Mouse (Mus musculus) ES-Bruce4 (cell line): Measurements from ENCODE around the gene Gm2174. TPM values are rescaled to one million over a fixed set of nuclear protein-coding genes. Genes with fewer than 3 reads are reported as not detected.
A peak's percentile ranks its signal among the peaks of the same experiment; 100 is the strongest.

ENCODE experiments used
- H3K27ac ChIP-seq: 2 replicates; pipeline ENCODE4 v1.5.1; 2012; ENCODE audit warnings: low read length, inconsistent platforms; ENCODE audit not compliant: insufficient read depth
- H3K27me3 ChIP-seq: 2 replicates; pipeline ENCODE4 v1.6.1; 2012; ENCODE audit warnings: mild to moderate bottlenecking, low read length, inconsistent platforms; ENCODE audit not compliant: control insufficient read depth, poor library complexity, insufficient read depth, severe bottlenecking
- H3K36me3 ChIP-seq: 2 replicates; pipeline ENCODE4 v1.6.1; 2012; ENCODE audit warnings: inconsistent platforms, mild to moderate bottlenecking, low read length, moderate library complexity; ENCODE audit not compliant: control insufficient read depth, poor library complexity, insufficient read depth, severe bottlenecking
- H3K4me1 ChIP-seq: one replicate; pipeline ENCODE4 v1.8.1; 2011; ENCODE audit warnings: low read length; ENCODE audit not compliant: control insufficient read depth, insufficient read depth
- H3K4me3 ChIP-seq: 2 replicates; pipeline ENCODE4 v1.5.1; 2011; ENCODE audit warnings: low read depth, mild to moderate bottlenecking, low read length
- H3K9ac ChIP-seq: 2 replicates; pipeline ENCODE4 v1.6.1; 2012; ENCODE audit warnings: low read depth, mild to moderate bottlenecking, inconsistent platforms; ENCODE audit not compliant: poor library complexity, severe bottlenecking
- H3K9me3 ChIP-seq: replicated peaks from 2 replicates; pipeline ENCODE4 v1.6.1; 2012; ENCODE audit warnings: mild to moderate bottlenecking, low read length, inconsistent platforms; ENCODE audit not compliant: control insufficient read depth, poor library complexity, insufficient read depth, severe bottlenecking
- CTCF ChIP-seq: IDR thresholded peaks from one replicate; pipeline ENCODE4 v1.8.1; 2011; ENCODE audit warnings: low read depth, low read length
- EP300 ChIP-seq: IDR thresholded peaks from 2 replicates; pipeline ENCODE4 v1.6.1; 2011; ENCODE audit warnings: low read depth, low read length; ENCODE audit not compliant: insufficient read depth
- POLR2A ChIP-seq: IDR thresholded peaks from one replicate; pipeline ENCODE4 v1.8.1; 2011; ENCODE audit warnings: low read length; ENCODE audit not compliant: insufficient read depth
- polyA plus RNA-seq: library from polyadenylated mRNA; stranded (reverse); fragments of >200 nt; gene quantifications from 2 replicates; pipeline ENCODE4 v1.2.4, GENCODE M21; 2011; ENCODE audit warnings: low read depth; ENCODE audit not compliant: missing spikeins, insufficient read depth, insufficient read length

Gene Gm2174
- polyA plus RNA-seq, 1 experiment, result not detected

DNA sequence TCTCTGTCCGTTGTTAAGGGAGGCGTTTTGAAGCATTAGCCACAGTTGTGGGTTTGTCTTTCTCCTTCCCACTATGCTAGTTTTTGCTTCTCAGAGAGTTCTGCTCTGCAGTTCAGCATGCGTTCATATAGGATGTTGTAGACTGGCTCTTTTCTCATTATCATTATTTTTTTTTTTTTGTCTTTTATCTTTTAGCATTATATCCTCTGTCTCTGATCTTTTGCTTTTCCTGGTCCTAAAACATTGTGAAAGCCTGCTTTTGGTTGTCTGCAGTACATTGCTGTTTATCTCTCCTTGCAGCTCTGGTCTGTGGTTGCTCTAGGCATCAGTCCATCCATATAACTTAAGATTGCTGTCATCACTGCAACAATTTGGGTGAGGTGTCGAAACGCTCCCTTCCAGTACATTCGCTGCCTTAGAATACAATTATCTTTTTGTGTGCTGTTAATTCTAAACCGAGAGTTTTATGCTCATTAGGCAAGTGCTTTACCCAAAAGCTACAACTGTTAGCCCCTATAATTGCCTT is 11.9 kb upstream of the Gm2174 start:
- TF ChIP-seq CTCF (no peak), POLR2A (no peak), EP300 (no peak)
- Histone ChIP-seq H3K36me3 (no peaks in the 10 kb centered on the region), H3K9ac (no peak overlapping the region), H3K27me3 (no peaks in the 10 kb centered on the region), H3K4me3 (no peak overlapping the region), H3K4me1 (no peaks in the 10 kb centered on the region), H3K9me3 (no peaks in the 10 kb centered on the region), H3K27ac (no peak overlapping the region)

GRCm38 (mm10) chrX:56446487-56447428 is 1.0 kb upstream of the Gm2174 start:
- H3K9ac ChIP-seq, result no peak overlapping the region

DNA sequence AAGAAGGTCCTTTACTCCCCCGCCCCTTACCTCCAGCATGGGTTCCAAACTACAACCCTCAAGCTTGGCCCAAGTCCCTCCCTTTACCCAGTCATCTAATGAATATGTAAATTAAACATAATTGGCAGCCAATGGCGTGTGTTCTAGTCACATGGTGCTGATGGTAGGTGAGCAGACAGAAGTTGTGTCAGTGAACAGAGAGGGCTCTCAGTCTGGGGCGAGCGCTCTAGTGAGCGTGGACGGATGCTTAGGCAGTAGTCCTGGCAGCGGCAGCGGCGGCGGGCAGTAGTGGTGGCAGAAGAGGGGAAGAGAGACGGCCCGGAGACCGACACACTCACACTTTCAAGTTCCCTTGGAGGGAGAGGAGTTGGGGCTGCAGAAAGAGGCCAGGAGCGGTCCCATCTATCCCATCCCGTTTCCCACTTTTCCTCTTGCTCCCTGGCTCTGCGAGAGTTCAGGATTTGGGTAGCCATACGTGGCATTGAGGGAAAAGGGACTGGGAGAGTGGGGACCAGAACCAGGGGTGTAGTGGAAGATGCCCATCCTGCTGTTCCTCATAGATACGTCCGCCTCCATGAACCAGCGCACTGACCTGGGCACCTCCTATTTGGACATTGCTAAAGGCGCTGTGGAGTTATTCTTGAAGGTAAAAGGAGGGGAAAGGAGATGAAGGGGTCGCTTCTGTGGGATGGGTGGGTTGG is 7.1 kb downstream of the Gm2174 start, which contains the start of gene Ints6l:
Gene Ints6l (plus strand): TSS at position 187 of the 701 bp plus-strand sequence.
- TF ChIP-seq POLR2A (peak; percentile 64), EP300 (no peak)
- Histone ChIP-seq H3K4me1 (no peaks in the 10 kb centered on the region), H3K27me3 (no peaks in the 10 kb centered on the region), H3K27ac (no peak within 1 kb of the TSS), H3K36me3 (no peaks in the 10 kb centered on the region), H3K9ac (peak within 1 kb of the TSS; percentile 85), H3K4me3 (peak within 1 kb of the TSS; percentile 91), H3K9me3 (no peaks in the 10 kb centered on the region)

More at GRCm38 (mm10) chrX:56446487-56447428, 1.0 kb upstream of the Gm2174 start:
- H3K4me1 ChIP-seq, result no peaks in the 10 kb centered on the region
- H3K27ac ChIP-seq, result no peak overlapping the region
- H3K27me3 ChIP-seq, result no peaks in the 10 kb centered on the region
- TF ChIP-seq POLR2A (no peak), CTCF (no peak), EP300 (no peak)
- no peaks in the 10 kb centered on the region for H3K9me3 ChIP-seq
- H3K4me3 ChIP-seq, result no peak overlapping the region
- H3K36me3 ChIP-seq, result no peaks in the 10 kb centered on the region

DNA sequence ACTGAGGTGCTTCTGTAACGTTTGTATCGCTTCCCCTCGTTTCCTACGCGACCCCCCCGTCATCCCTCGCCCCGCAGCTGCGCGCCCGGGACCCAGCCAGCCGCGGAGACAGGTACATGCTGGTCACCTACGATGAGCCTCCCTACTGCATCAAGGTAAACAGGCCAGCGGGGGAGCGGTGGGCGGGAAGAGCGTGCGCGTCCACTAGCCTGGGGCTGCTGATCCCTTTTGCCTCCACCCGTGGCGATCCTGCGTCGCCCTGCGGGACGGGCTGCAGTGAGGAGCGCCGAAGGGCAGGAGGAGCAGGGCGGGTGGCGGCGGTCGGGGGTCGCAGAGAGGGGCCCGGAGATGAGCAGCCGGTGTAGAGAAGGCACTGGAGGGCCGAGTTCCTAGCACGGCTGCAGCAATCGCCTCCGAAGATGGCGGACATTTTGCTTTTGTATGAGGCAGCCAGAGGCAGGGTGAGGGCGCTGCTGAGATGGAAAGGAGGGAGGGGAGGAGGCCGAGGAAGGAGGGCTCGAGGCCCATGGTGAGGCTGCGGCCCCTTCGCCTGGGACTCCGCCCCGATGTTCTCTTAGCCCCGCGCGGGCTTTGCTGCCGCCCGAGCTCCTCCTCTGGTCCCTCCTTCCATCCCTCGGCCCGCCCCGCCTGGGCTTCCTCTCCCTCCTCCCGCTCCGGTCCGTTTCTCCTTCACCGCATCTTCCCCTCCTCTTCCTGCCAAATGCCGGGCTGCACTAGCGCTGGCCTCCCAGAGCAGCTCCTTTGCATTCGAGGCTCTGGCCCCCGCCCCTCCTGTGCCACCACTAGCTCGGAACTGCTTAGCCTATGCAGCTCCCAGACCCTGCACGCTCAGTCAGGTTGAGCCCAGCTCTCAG is 7.8 kb downstream of the Gm2174 start:
- Histone ChIP-seq H3K4me3 (peak overlapping the region; percentile 91), H3K27ac (peak overlapping the region; percentile 8; the same call in 1 of the 2 replicates), H3K4me1 (no peaks in the 10 kb centered on the region), H3K36me3 (no peaks in the 10 kb centered on the region), H3K9me3 (no peaks in the 10 kb centered on the region), H3K9ac (peak overlapping the region; percentile 85), H3K27me3 (no peaks in the 10 kb centered on the region)
- TF ChIP-seq CTCF (no peak), EP300 (no peak), POLR2A (peak; percentile 31)

- Histone ChIP-seq H3K4me1 (no peaks in the 10 kb centered on the region), H3K36me3 (no peaks in the 10 kb centered on the region), H3K9me3 (no peaks in the 10 kb centered on the region), H3K4me3 (peak overlapping the region; percentile 58; the same call in 1 of the 2 replicates), H3K27ac (peak overlapping the region; percentile 36; the same call in 1 of the 2 replicates), H3K9ac (peak overlapping the region; percentile 9; the same call in 1 of the 2 replicates), H3K27me3 (no peaks in the 10 kb centered on the region)
- no peak for TF ChIP-seq EP300
- no peak for TF ChIP-seq CTCF
- TF ChIP-seq POLR2A, result no peak
These were observed 8.6 kb downstream of the Gm2174 start for GRCm38 (mm10) chrX:56456379-56456778.
